8 mouse cellular contexts compared by ENCODE assay signal in the genomic region with DNA sequence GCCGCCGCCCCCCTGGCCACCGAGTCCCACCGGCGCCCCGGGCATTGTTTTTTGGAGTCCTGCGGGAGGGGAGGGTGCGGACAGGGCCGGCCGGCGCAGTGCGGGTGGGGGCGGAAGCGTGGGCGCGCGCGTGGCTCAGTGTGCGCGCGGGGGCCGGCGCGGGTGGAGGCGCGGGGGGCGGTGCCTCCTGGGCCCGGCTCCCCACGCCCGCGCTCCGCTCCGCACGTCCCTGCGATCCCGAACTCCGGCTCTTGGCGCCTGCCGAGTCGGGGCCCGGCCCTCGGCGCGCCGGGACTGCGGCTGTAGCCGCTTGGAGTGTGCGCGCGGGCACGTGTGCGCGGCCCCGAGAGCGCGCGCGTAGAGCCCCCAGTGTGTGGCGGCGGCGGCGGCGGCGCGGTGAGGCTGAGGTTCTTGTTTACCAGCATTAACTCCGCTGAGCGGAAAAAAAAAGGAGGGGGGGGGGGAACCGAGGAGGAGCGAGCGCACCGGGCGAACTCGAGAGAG. TPM values are rescaled to one million over a fixed set of nuclear protein-coding genes. Genes with fewer than 3 reads are reported as not detected.
DNase-seq lines count a peak whose midpoint lies in the region; ATAC-seq and TF ChIP-seq lines count a peak whose summit lies in the region.

No protein-coding gene starts in this region.

- H3K9ac ChIP-seq in heart, embryonic 15.5 days, result peak overlapping the region; percentile 99
- H3K9ac ChIP-seq in liver, embryonic 14.5 days (replicated peaks), result peak overlapping the region; percentile 74
- peak overlapping the region; percentile 98 for H3K9ac ChIP-seq in neural tube, embryonic 12.5 days
- peak overlapping the region; percentile 95 for H3K9ac ChIP-seq in stomach, postnatal 0 days (ENCODE audit: low read length)

- TF ChIP-seq EP300 in liver, embryonic 14.5 days (IDR thresholded peaks at IDR 0.05; ENCODE audit: low read depth), result no peak
- TF ChIP-seq EP300 in stomach, postnatal 0 days (optimal IDR thresholded peaks at IDR 0.05), result no peak

- H3K4me2 ChIP-seq in heart, embryonic 15.5 days, result peak overlapping the region; percentile 97
- H3K4me2 ChIP-seq in liver, embryonic 14.5 days (ENCODE audit: low read depth), result peak overlapping the region; percentile 90
- peak overlapping the region; percentile 99 for H3K4me2 ChIP-seq in neural tube, embryonic 12.5 days (replicated peaks)
- H3K4me2 ChIP-seq in stomach, postnatal 0 days (replicated peaks; ENCODE audit: low read depth), result peak overlapping the region; percentile 93

- H3K4me3 ChIP-seq in forebrain, embryonic 10.5 days, result peak overlapping the region; percentile 97
- H3K4me3 ChIP-seq in heart, embryonic 15.5 days, result peak overlapping the region; percentile 98
- H3K4me3 ChIP-seq in liver, embryonic 14.5 days (ENCODE audit: insufficient read depth in 1 of 2, low read depth in 2 of 2, low read length in 2 of 2), result peak overlapping the region; percentile 73 to 82
- H3K4me3 ChIP-seq in neural tube, embryonic 12.5 days, result peak overlapping the region; percentile 95
- peak overlapping the region; percentile 88 for H3K4me3 ChIP-seq in stomach, postnatal 0 days (ENCODE audit: low read depth, low read length)

- H3K4me1 ChIP-seq in forebrain, embryonic 10.5 days, result peaks cover 54% of the 10 kb centered on the region
- H3K4me1 ChIP-seq in heart, embryonic 15.5 days (replicated peaks), result peaks cover 22% of the 10 kb centered on the region
- peaks cover 0 to 17% of the 10 kb centered on the region in 2 experiments; a peak in 3 of 4 replicates for H3K4me1 ChIP-seq in liver, embryonic 14.5 days (replicated peaks; ENCODE audit: control insufficient read depth in 2 of 2, insufficient read depth in 2 of 2, low read length in 1 of 2)
- H3K4me1 ChIP-seq in neural tube, embryonic 12.5 days, result peaks cover 24% of the 10 kb centered on the region
- H3K4me1 ChIP-seq in stomach, postnatal 0 days (replicated peaks; ENCODE audit: control insufficient read depth, insufficient read depth), result no peaks in the 10 kb centered on the region; the same call in 1 of the 2 replicates

- TF ChIP-seq CTCF in liver, embryonic 14.5 days (IDR thresholded peaks at IDR 0.05; ENCODE audit: low read depth), result no peak
- peak; percentile 1; the same call in 1 of the 2 replicates for TF ChIP-seq CTCF in stomach, postnatal 0 days (IDR thresholded peaks at IDR 0.05; ENCODE audit: low read depth)

- peak overlapping the region; percentile 100 for H3K27ac ChIP-seq in forebrain, embryonic 10.5 days
- peak overlapping the region; percentile 100 for H3K27ac ChIP-seq in heart, embryonic 15.5 days
- H3K27ac ChIP-seq in liver, embryonic 14.5 days, result peak overlapping the region; percentile 72
- H3K27ac ChIP-seq in neural tube, embryonic 12.5 days, result peak overlapping the region; percentile 99
- H3K27ac ChIP-seq in stomach, postnatal 0 days (replicated peaks), result peak overlapping the region; percentile 100

- ATAC-seq in heart, embryonic 15.5 days (replicated peaks; ENCODE audit: insufficient number of reproducible peaks, insufficient read depth, low FRiP score, low read depth), result peak; percentile 76
- peak; percentile 86 for ATAC-seq in liver, embryonic 14.5 days (ENCODE audit: insufficient read depth)
- peak; percentile 76 for ATAC-seq in neural tube, embryonic 12.5 days (ENCODE audit: low FRiP score, low read depth)
- ATAC-seq in stomach, postnatal 0 days (ENCODE audit: low FRiP score, low TSS enrichment), result peak; percentile 90

- peaks cover 21% of the 10 kb centered on the region for H3K27me3 ChIP-seq in forebrain, embryonic 10.5 days (ENCODE audit: poor library complexity, severe bottlenecking)
- no peaks in the 10 kb centered on the region for H3K27me3 ChIP-seq in heart, embryonic 15.5 days
- peaks cover 8% of the 10 kb centered on the region for H3K27me3 ChIP-seq in liver, embryonic 14.5 days (ENCODE audit: control insufficient read depth, insufficient read depth, low read length)
- H3K27me3 ChIP-seq in neural tube, embryonic 12.5 days (replicated peaks), result no peaks in the 10 kb centered on the region
- H3K27me3 ChIP-seq in stomach, postnatal 0 days (ENCODE audit: control insufficient read depth, insufficient read depth, low read length), result no peaks in the 10 kb centered on the region

- H3K36me3 ChIP-seq in forebrain, embryonic 10.5 days (replicated peaks), result no peaks in the 10 kb centered on the region
- no peaks in the 10 kb centered on the region for H3K36me3 ChIP-seq in heart, embryonic 15.5 days
- H3K36me3 ChIP-seq in liver, embryonic 14.5 days (replicated peaks; ENCODE audit: control insufficient read depth, insufficient read depth, low read depth), result no peaks in the 10 kb centered on the region
- H3K36me3 ChIP-seq in neural tube, embryonic 12.5 days, result no peaks in the 10 kb centered on the region
- H3K36me3 ChIP-seq in stomach, postnatal 0 days (ENCODE audit: control insufficient read depth, insufficient read depth, low read length), result no peaks in the 10 kb centered on the region

- under 1% methylated on average over 58 of the region's 73 CpGs for WGBS in forebrain, embryonic 10.5 days
- WGBS in heart, embryonic 15.5 days, result under 1% methylated on average over 62 of the region's 73 CpGs
- under 1% methylated on average over 59 of the region's 73 CpGs for WGBS in liver, embryonic 14.5 days (ENCODE audit: insufficient replicate concordance)
- WGBS in neural tube, embryonic 12.5 days, result under 1% methylated on average over 53 of the region's 73 CpGs
- under 1% methylated on average over 48 of the region's 73 CpGs for WGBS in stomach, postnatal 0 days

- H3K9me3 ChIP-seq in forebrain, embryonic 10.5 days, result no peaks in the 10 kb centered on the region
- no peaks in the 10 kb centered on the region for H3K9me3 ChIP-seq in heart, embryonic 15.5 days (replicated peaks)
- no peaks in the 10 kb centered on the region for H3K9me3 ChIP-seq in liver, embryonic 14.5 days (ENCODE audit: control insufficient read depth, low read length)
- no peaks in the 10 kb centered on the region for H3K9me3 ChIP-seq in neural tube, embryonic 12.5 days
- no peaks in the 10 kb centered on the region for H3K9me3 ChIP-seq in stomach, postnatal 0 days (ENCODE audit: control insufficient read depth, low read length)

- peak; percentile 70 to 81 for DNase-seq in CD8-positive naive resting alpha-beta T cell, adult 2 months (ENCODE audit: low read depth in 2 of 2, low spot score in 2 of 2)
- peak; percentile 82 for DNase-seq in c-Kit-positive CD71-negative TER-119-negative erythroid progenitor cells, embryonic 14.5 days (ENCODE audit: low read depth)
- peak; percentile 92 for DNase-seq in forebrain, embryonic 10.5 days (ENCODE audit: extremely low spot score, low spot score)
- DNase-seq in kidney, postnatal 25 days, result peak; percentile 92 to 97
- DNase-seq in liver, embryonic 14.5 days (ENCODE audit: low read depth in 3 of 3, low spot score in 3 of 3), result peak; percentile 79 to 85 (median 80)
- DNase-seq in stomach, postnatal 0 days (ENCODE audit: low spot score), result peak; percentile 96

RNA-seq across cellular contexts. Expression of a gene that starts 1.0 kb away (rescaled TPM):
- 18.8 and 20.8 TPM in 2 replicates for polyA plus RNA-seq in forebrain, embryonic 10.5 days (2016; fragmentation: Nextera tagmentation; extraction: Ambion mirVana)
- 13.9 and 16.5 TPM in 2 replicates for polyA plus RNA-seq in heart, embryonic 15.5 days (2015; fragmentation: Nextera tagmentation; extraction: Ambion mirVana)
- polyA plus RNA-seq in liver, embryonic 14.5 days (2012; rRNA removed), result 2.1 and 2.5 TPM in 2 replicates
- polyA plus RNA-seq in liver, embryonic 14.5 days (2014; fragmentation: Nextera tagmentation; extraction: Ambion mirVana), result 2.3 and 2.7 TPM in 2 replicates
- polyA plus RNA-seq in neural tube, embryonic 12.5 days (2016; fragmentation: Nextera tagmentation; extraction: Ambion mirVana), result 34.7 and 38.7 TPM in 2 replicates
- 6.5 and 6.8 TPM in 2 replicates for polyA plus RNA-seq in stomach, postnatal 0 days (2015; fragmentation: Nextera tagmentation; extraction: Ambion mirVana)

Comparison
In these comparisons a context has a peak if more than half of its experiments do, and no peak if none do; other contexts are left out.
1. Peak in every context shown above with its lines: DNase-seq, ATAC-seq, H3K4me3 ChIP-seq and H3K27ac ChIP-seq.